Mouse (Mus musculus) liver, embryonic 16.5 days (tissue): ENCODE measurements around the gene Lce3f. TPM values are rescaled to one million over a fixed set of nuclear protein-coding genes. Genes with fewer than 3 reads are reported as not detected.
A peak's percentile ranks its signal among the peaks of the same experiment; 100 is the strongest.

Experiments used
- ATAC-seq: fragments of 200-750 bp; cut with Nextera tagmentation; 2 replicates; pipeline ENCODE4 v1.8.0; 2017; ENCODE audit warnings: low read depth, mild to moderate bottlenecking, moderate number of reproducible peaks, moderate library complexity
- H3K27ac ChIP-seq: fragments of 300-500 bp; sonication (generic); 2 replicates; pipeline ENCODE4 v1.5.1; 2014; ENCODE audit warnings: mild to moderate bottlenecking, low read length
- H3K27me3 ChIP-seq: fragments of 300-500 bp; sonication (generic); 2 replicates; pipeline ENCODE4 v1.6.1; 2014; ENCODE audit warnings: low read depth, low read length, mixed read lengths; ENCODE audit not compliant: control insufficient read depth, insufficient read depth
- H3K36me3 ChIP-seq: fragments of 300-500 bp; sonication (generic); 2 replicates; pipeline ENCODE4 v1.6.1; 2014; ENCODE audit warnings: mild to moderate bottlenecking; ENCODE audit not compliant: control insufficient read depth, insufficient read depth
- H3K4me1 ChIP-seq: fragments of 300-500 bp; sonication (generic); 2 replicates; pipeline ENCODE4 v1.6.1; 2014; ENCODE audit warnings: low read depth, low read length, mixed read lengths; ENCODE audit not compliant: control insufficient read depth
- H3K4me2 ChIP-seq: fragments of 300-500 bp; sonication (generic); 2 replicates; pipeline ENCODE4 v1.6.1; 2014; ENCODE audit warnings: low read depth, low read length, mixed read lengths
- H3K4me3 ChIP-seq: fragments of 300-500 bp; sonication (generic); 2 replicates; pipeline ENCODE4 v1.5.1; 2014; ENCODE audit warnings: low read depth, mild to moderate bottlenecking, low read length
- H3K9ac ChIP-seq: fragments of 300-500 bp; sonication (generic); 2 replicates; pipeline ENCODE4 v1.6.1; 2014; ENCODE audit warnings: low read depth, low read length
- H3K9me3 ChIP-seq: fragments of 300-500 bp; sonication (generic); replicated peaks from 2 replicates; pipeline ENCODE4 v1.6.1; 2016; ENCODE audit warnings: low read length; ENCODE audit not compliant: control insufficient read depth
- WGBS: fragments of 180-500 bp; shearing (Covaris S2); extraction: QIAGEN DNeasy Blood & Tissue Kit; methylation state at CpG from one replicate; pipeline ENCODE4 v1.1.7; 2014; ENCODE audit not compliant: insufficient replicate concordance; 5-methylcytosine and 5-hydroxymethylcytosine counted together
- polyA plus RNA-seq: library from polyadenylated mRNA; unstranded; fragments of >200 nt; fragmentation: Nextera tagmentation; extraction: Ambion mirVana; gene quantifications from 2 replicates; pipeline ENCODE4 v1.2.1, GENCODE M21; 2015

Gene Lce3f
- polyA plus RNA-seq, 1 experiment from 2014 or later: not detected

- H3K9me3 ChIP-seq: no peaks in the 10 kb centered on the region
- H3K4me3 ChIP-seq: peak overlapping the region; percentile 40; the same call in 1 of the 2 replicates
- 28% methylated on average over 5 of the region's 5 CpGs for WGBS
- H3K27ac ChIP-seq: no peak overlapping the region
- no peaks in the 10 kb centered on the region for H3K27me3 ChIP-seq
- H3K4me2 ChIP-seq: peak overlapping the region; percentile 38; the same call in 1 of the 2 replicates
- H3K36me3 ChIP-seq: no peaks in the 10 kb centered on the region
- no peak for ATAC-seq
- no peaks in the 10 kb centered on the region for H3K4me1 ChIP-seq
- H3K9ac ChIP-seq: no peak overlapping the region
Measured at GRCm38 (mm10) chr3:93014871-93015270, 22.8 kb downstream of the Lce3f start.

- H3K9me3 ChIP-seq: no peaks in the 10 kb centered on the region
- no peaks in the 10 kb centered on the region for H3K4me1 ChIP-seq
- no peak within 1 kb of the TSS for H3K9ac ChIP-seq
- H3K27ac ChIP-seq: no peak within 1 kb of the TSS
- peak within 1 kb of the TSS; percentile 38 for H3K4me2 ChIP-seq
- WGBS: 44% methylated on average over 4 of the region's 4 CpGs
- H3K36me3 ChIP-seq: no peaks in the 10 kb centered on the region
- no peaks in the 10 kb centered on the region for H3K27me3 ChIP-seq
- no peak for ATAC-seq
- peak within 1 kb of the TSS; percentile 40; the same call in 1 of the 2 replicates for H3K4me3 ChIP-seq
Measured at GRCm38 (mm10) chr3:93015460-93016104, 23.6 kb downstream of the Lce3f start, which contains the start of gene Crct1. Gene Crct1 (minus strand): TSS chr3:93015687.

- Histone ChIP-seq H3K9ac (no peak within 1 kb of the TSS), H3K4me2 (no peak within 1 kb of the TSS), H3K27me3 (no peaks in the 10 kb centered on the region), H3K4me3 (no peak within 1 kb of the TSS), H3K9me3 (no peaks in the 10 kb centered on the region), H3K27ac (no peak within 1 kb of the TSS), H3K36me3 (no peaks in the 10 kb centered on the region), H3K4me1 (no peaks in the 10 kb centered on the region)
- no peak for ATAC-seq
- WGBS: 64% methylated on average over 2 of the region's 2 CpGs
Measured at GRCm38 (mm10) chr3:93018960-93019359, 26.9 kb downstream of the Lce3f start, which contains the start of gene Lce1m. Gene Lce1m (minus strand): TSS chr3:93019060.

- no peak overlapping the region for H3K9ac ChIP-seq
- no peak overlapping the region for H3K4me2 ChIP-seq
- H3K4me1 ChIP-seq: no peaks in the 10 kb centered on the region
- no peaks in the 10 kb centered on the region for H3K9me3 ChIP-seq
- H3K36me3 ChIP-seq: no peaks in the 10 kb centered on the region
- 79% methylated on average over 1 of the region's 1 CpGs for WGBS
- H3K27ac ChIP-seq: no peak overlapping the region
- no peak overlapping the region for H3K4me3 ChIP-seq
- H3K27me3 ChIP-seq: no peaks in the 10 kb centered on the region
- no peak for ATAC-seq
Measured at GRCm38 (mm10) chr3:93021171-93021570, 29.1 kb downstream of the Lce3f start.

- H3K9me3 ChIP-seq: no peaks in the 10 kb centered on the region
- H3K36me3 ChIP-seq: no peaks in the 10 kb centered on the region
- H3K9ac ChIP-seq: no peak overlapping the region
- no peak overlapping the region for H3K27ac ChIP-seq
- no peaks in the 10 kb centered on the region for H3K4me1 ChIP-seq
- ATAC-seq: no peak
- no peak overlapping the region for H3K4me2 ChIP-seq
- H3K27me3 ChIP-seq: no peaks in the 10 kb centered on the region
- H3K4me3 ChIP-seq: no peak overlapping the region
- WGBS: 55% methylated on average over 3 of the region's 3 CpGs
Measured at GRCm38 (mm10) chr3:93023411-93024184, 31.6 kb downstream of the Lce3f start.

- Histone ChIP-seq H3K27me3 (no peaks in the 10 kb centered on the region), H3K4me2 (no peak overlapping the region), H3K27ac (no peak overlapping the region), H3K9me3 (no peaks in the 10 kb centered on the region), H3K36me3 (no peaks in the 10 kb centered on the region), H3K9ac (no peak overlapping the region), H3K4me1 (no peaks in the 10 kb centered on the region), H3K4me3 (no peak overlapping the region)
- no peak for ATAC-seq
- WGBS: 66% methylated on average over 2 of the region's 2 CpGs
Measured at GRCm38 (mm10) chr3:93025486-93025885, 33.5 kb downstream of the Lce3f start.

GRCm38 (mm10) chr3:93031450-93031849 is 39.4 kb downstream of the Lce3f start:
- H3K4me2 ChIP-seq: no peak overlapping the region
- no peak overlapping the region for H3K4me3 ChIP-seq
- no peak for ATAC-seq
- no peak overlapping the region for H3K9ac ChIP-seq
- H3K27ac ChIP-seq: no peak overlapping the region
- no peaks in the 10 kb centered on the region for H3K36me3 ChIP-seq
- 46% methylated on average over 5 of the region's 5 CpGs for WGBS
- H3K4me1 ChIP-seq: no peaks in the 10 kb centered on the region
- no peaks in the 10 kb centered on the region for H3K27me3 ChIP-seq
- H3K9me3 ChIP-seq: no peaks in the 10 kb centered on the region
